Mouse (Mus musculus) myocyte (in vitro differentiated cells): ENCODE measurements around the gene Hoxd12.

Source experiments
- CEBPB ChIP-seq: IDR thresholded peaks from 2 replicates; pipeline ENCODE4 v1.6.1; 2011; ENCODE audit warnings: mild to moderate bottlenecking, moderate library complexity; ENCODE audit not compliant: poor library complexity, insufficient read depth, severe bottlenecking
- E2F4 ChIP-seq: IDR thresholded peaks from one replicate; pipeline ENCODE4 v1.6.1; 2011; ENCODE audit warnings: mild to moderate bottlenecking, control low read depth, moderate library complexity; ENCODE audit not compliant: insufficient read depth
- MAX ChIP-seq: IDR thresholded peaks from one replicate; pipeline ENCODE4 v1.6.1; 2011; ENCODE audit warnings: low read depth, mild to moderate bottlenecking, control low read depth
- MYOD1 ChIP-seq, 3 experiments: IDR thresholded peaks; one replicate each; pipeline ENCODE4 v1.6.1; 2011; ENCODE audit warnings: control low read depth in 2 of 3, low read depth in 2 of 3, mild to moderate bottlenecking in 2 of 3, moderate library complexity in 1 of 3; ENCODE audit not compliant: insufficient read length in 2 of 3, control insufficient read depth in 1 of 3
- MYOG ChIP-seq, 3 experiments: IDR thresholded peaks; one replicate each; pipeline ENCODE4 v1.6.1; 2011; ENCODE audit warnings: control low read depth in 2 of 3, low read depth in 2 of 3, mild to moderate bottlenecking in 2 of 3; ENCODE audit not compliant: insufficient read length in 2 of 3, control insufficient read depth in 1 of 3, insufficient read depth in 1 of 3
- POLR2A ChIP-seq: IDR thresholded peaks from one replicate; pipeline ENCODE4 v1.6.1; 2011; ENCODE audit warnings: low read depth, mild to moderate bottlenecking, control low read depth, moderate library complexity; ENCODE audit not compliant: insufficient read length
- POLR2AphosphoS2 ChIP-seq: IDR thresholded peaks from one replicate; pipeline ENCODE4 v1.6.1; 2011; ENCODE audit warnings: low read depth, control low read depth; ENCODE audit not compliant: insufficient read length
- REST ChIP-seq: IDR thresholded peaks from one replicate; pipeline ENCODE4 v1.6.1; 2011; ENCODE audit warnings: mild to moderate bottlenecking, control low read depth, moderate library complexity; ENCODE audit not compliant: insufficient read depth, insufficient read length
- SRF ChIP-seq: IDR thresholded peaks from one replicate; pipeline ENCODE4 v1.6.1; 2011; ENCODE audit warnings: low read depth; ENCODE audit not compliant: control insufficient read depth, insufficient read length
- TCF12 ChIP-seq: IDR thresholded peaks from one replicate; pipeline ENCODE4 v1.6.1; 2011; ENCODE audit warnings: mild to moderate bottlenecking, control low read depth; ENCODE audit not compliant: poor library complexity, insufficient read depth, severe bottlenecking
- TCF3 ChIP-seq: IDR thresholded peaks from one replicate; pipeline ENCODE4 v1.6.1; 2011; ENCODE audit warnings: low read depth, control low read depth; ENCODE audit not compliant: insufficient read length
- USF1 ChIP-seq: IDR thresholded peaks from one replicate; pipeline ENCODE4 v1.6.1; 2011; ENCODE audit warnings: low read depth, mild to moderate bottlenecking, control low read depth, moderate library complexity

- TF ChIP-seq MAX (no peak), POLR2A (no peak), POLR2AphosphoS2 (no peak), REST (no peak), MYOD1 (IDR thresholded peaks at IDR 0.05; ENCODE audit: control insufficient read depth in 1 of 3, insufficient read length in 2 of 3, low read depth in 2 of 3) (no peak), E2F4 (no peak), TCF3 (no peak), MYOG (IDR thresholded peaks at IDR 0.05; ENCODE audit: control insufficient read depth in 1 of 3, insufficient read depth in 1 of 3, insufficient read length in 2 of 3, low read depth in 2 of 3) (no peak), CEBPB (no peak), USF1 (no peak), TCF12 (no peak), SRF (no peak)
These were observed at the start of gene Hoxd12 for GRCm38 (mm10) chr2:74674881-74675665.
